Mouse (Mus musculus) liver, postnatal 0 days (tissue): ENCODE results near the gene Rab27a.

Source experiments
- CTCF ChIP-seq: sonication (generic); IDR thresholded peaks from 2 replicates; pipeline ENCODE4 v1.5.1; 2016; ENCODE audit warnings: antibody characterized with exemption, low read depth
- EP300 ChIP-seq: IDR thresholded peaks from 2 replicates; pipeline ENCODE4 v1.6.1; 2016; ENCODE audit warnings: antibody characterized with exemption, low read depth, mild to moderate bottlenecking

DNA sequence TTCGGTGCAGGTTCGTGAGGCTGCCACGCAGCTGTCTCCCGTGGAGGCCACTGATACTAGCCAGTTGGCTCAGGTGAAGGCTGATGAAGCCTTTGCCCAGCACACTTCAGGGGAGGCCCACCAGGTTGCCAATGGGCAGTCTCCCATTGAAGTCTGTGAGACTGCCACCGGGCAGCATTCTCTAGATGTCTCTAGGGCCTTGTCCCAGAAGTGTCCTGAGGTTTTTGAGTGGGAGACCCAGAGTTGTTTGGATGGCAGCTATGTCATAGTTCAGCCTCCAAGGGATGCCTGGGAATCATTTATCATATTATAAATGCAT lies 59.2 kb downstream of the Rab27a start:
- no peak for TF ChIP-seq EP300
- no peak for TF ChIP-seq CTCF
